Mouse (Mus musculus): Measurements from ENCODE around the gene Smarca2. TPM values are rescaled to one million over a fixed set of nuclear protein-coding genes. Genes with fewer than 3 reads are reported as not detected.

The Smarca2 gene
- total and polyA plus RNA-seq, 2 experiments from 2014 or later = 135 to 192 TPM

GRCm38 (mm10) chr19:26756399-26756798 lies 151.5 kb downstream of the Smarca2 start:
- H3K9ac ChIP-seq = no peak overlapping the region
- H3K9me3 ChIP-seq (ENCODE audit: low read length) = no peaks in the 10 kb centered on the region
- H3K36me3 ChIP-seq (ENCODE audit: insufficient read depth) = peaks cover 27% of the 10 kb centered on the region; the same call in 1 of the 2 replicates
- H3K27ac ChIP-seq (ENCODE audit: low read depth, low read length) = no peak overlapping the region
- H3K4me3 ChIP-seq (ENCODE audit: low read depth, low read length) = no peak overlapping the region
- H3K27me3 ChIP-seq (ENCODE audit: insufficient read depth, low read length) = no peaks in the 10 kb centered on the region
- peaks cover 15% of the 10 kb centered on the region for H3K4me1 ChIP-seq (ENCODE audit: insufficient read depth)
- TF ChIP-seq CTCF (IDR thresholded peaks at IDR 0.05; ENCODE audit: low read depth) = no peak
- 87% methylated on average over 8 of the region's 8 CpGs for WGBS
- ATAC-seq (no peak), DNase-seq (no peak)
- H3K4me2 ChIP-seq (ENCODE audit: low read depth) = no peak overlapping the region

GRCm38 (mm10) chr19:26758156-26758555 lies 153.3 kb downstream of the Smarca2 start:
- DNase-seq (no peak), ATAC-seq (no peak)
- H3K9ac ChIP-seq = no peak overlapping the region

GRCm38 (mm10) chr19:26758620-26759019 lies 153.8 kb downstream of the Smarca2 start:
- Histone ChIP-seq H3K27me3 (ENCODE audit: insufficient read depth, low read length) (no peaks in the 10 kb centered on the region), H3K27ac (ENCODE audit: low read depth, low read length) (0 out of 2 replicates have a peak overlapping the region, but pooled peaks have one; percentile 21), H3K4me2 (ENCODE audit: low read depth) (no peak overlapping the region), H3K36me3 (ENCODE audit: insufficient read depth) (peaks cover 27% of the 10 kb centered on the region; the same call in 1 of the 2 replicates), H3K9me3 (ENCODE audit: low read length) (no peaks in the 10 kb centered on the region), H3K4me1 (ENCODE audit: insufficient read depth) (peaks cover 11% of the 10 kb centered on the region; the same call in 1 of the 2 replicates), H3K4me3 (ENCODE audit: low read depth, low read length) (no peak overlapping the region), H3K9ac (no peak overlapping the region)
- no peak for TF ChIP-seq CTCF (IDR thresholded peaks at IDR 0.05; ENCODE audit: low read depth)
- ATAC-seq (no peak), DNase-seq (no peak)
- 81% methylated on average over 7 of the region's 7 CpGs for WGBS

More at GRCm38 (mm10) chr19:26758156-26758555, 153.3 kb downstream of the Smarca2 start:
- Histone ChIP-seq H3K9me3 (ENCODE audit: low read length) (no peaks in the 10 kb centered on the region), H3K27ac (ENCODE audit: low read depth, low read length) (no peak overlapping the region), H3K4me3 (ENCODE audit: low read depth, low read length) (no peak overlapping the region), H3K36me3 (ENCODE audit: insufficient read depth) (peaks cover 27% of the 10 kb centered on the region; the same call in 1 of the 2 replicates), H3K4me2 (ENCODE audit: low read depth) (no peak overlapping the region), H3K27me3 (ENCODE audit: insufficient read depth, low read length) (no peaks in the 10 kb centered on the region), H3K4me1 (ENCODE audit: insufficient read depth) (peaks cover 15% of the 10 kb centered on the region)
- TF ChIP-seq CTCF (IDR thresholded peaks at IDR 0.05; ENCODE audit: low read depth) = no peak
- 71% methylated on average over 8 of the region's 8 CpGs for WGBS

- H3K4me2 ChIP-seq (ENCODE audit: low read depth) = no peak overlapping the region
- ATAC-seq (no peak), DNase-seq (no peak)
- peaks cover 9% of the 10 kb centered on the region; the same call in 1 of the 2 replicates for H3K4me1 ChIP-seq (ENCODE audit: insufficient read depth)
- no peak for TF ChIP-seq CTCF (IDR thresholded peaks at IDR 0.05; ENCODE audit: low read depth)
- peaks cover 27% of the 10 kb centered on the region; the same call in 1 of the 2 replicates for H3K36me3 ChIP-seq (ENCODE audit: insufficient read depth)
- no peak overlapping the region for H3K4me3 ChIP-seq (ENCODE audit: low read depth, low read length)
- no peak overlapping the region for H3K9ac ChIP-seq
- WGBS = 74% methylated on average over 13 of the region's 13 CpGs
- H3K27ac ChIP-seq (ENCODE audit: low read depth, low read length) = no peak overlapping the region
- no peaks in the 10 kb centered on the region for H3K9me3 ChIP-seq (ENCODE audit: low read length)
- no peaks in the 10 kb centered on the region for H3K27me3 ChIP-seq (ENCODE audit: insufficient read depth, low read length)
These were observed 154.4 kb downstream of the Smarca2 start for GRCm38 (mm10) chr19:26759295-26759694.

GRCm38 (mm10) chr19:26761257-26761656 lies 156.4 kb downstream of the Smarca2 start:
- peak; percentile 1; the same call in 1 of the 2 replicates for ATAC-seq
- Histone ChIP-seq H3K4me3 (ENCODE audit: low read depth, low read length) (no peak overlapping the region), H3K9ac (no peak overlapping the region), H3K27me3 (ENCODE audit: insufficient read depth, low read length) (no peaks in the 10 kb centered on the region), H3K9me3 (ENCODE audit: low read length) (no peaks in the 10 kb centered on the region), H3K4me1 (ENCODE audit: insufficient read depth) (0 out of 2 replicates have a peak, but pooled peaks cover 5% of the 10 kb centered on the region), H3K4me2 (ENCODE audit: low read depth) (no peak overlapping the region), H3K27ac (ENCODE audit: low read depth, low read length) (no peak overlapping the region), H3K36me3 (ENCODE audit: insufficient read depth) (peaks cover 26% of the 10 kb centered on the region; the same call in 1 of the 2 replicates)
- DNase-seq = no peak
- TF ChIP-seq CTCF (IDR thresholded peaks at IDR 0.05; ENCODE audit: low read depth) = no peak

- no peak for ATAC-seq
- H3K36me3 ChIP-seq (ENCODE audit: insufficient read depth) = peaks cover 6% of the 10 kb centered on the region; the same call in 1 of the 2 replicates
- no peak for TF ChIP-seq CTCF (IDR thresholded peaks at IDR 0.05; ENCODE audit: low read depth)
- H3K27ac ChIP-seq (ENCODE audit: low read depth, low read length) = no peak overlapping the region
- no peak overlapping the region for H3K4me3 ChIP-seq (ENCODE audit: low read depth, low read length)
- H3K9ac ChIP-seq = no peak overlapping the region
- H3K27me3 ChIP-seq (ENCODE audit: insufficient read depth, low read length) = no peaks in the 10 kb centered on the region
- WGBS = 93% methylated on average over 7 of the region's 7 CpGs
- H3K9me3 ChIP-seq (ENCODE audit: low read length) = no peaks in the 10 kb centered on the region
- peaks cover 7% of the 10 kb centered on the region for H3K4me1 ChIP-seq (ENCODE audit: insufficient read depth)
- no peak for DNase-seq
- H3K4me2 ChIP-seq (ENCODE audit: low read depth) = no peak overlapping the region
These were observed 160.6 kb downstream of the Smarca2 start for GRCm38 (mm10) chr19:26765483-26765882.

GRCm38 (mm10) chr19:26767454-26767853 lies 162.6 kb downstream of the Smarca2 start:
- 87% methylated on average over 13 of the region's 13 CpGs for WGBS
- no peak for TF ChIP-seq CTCF (IDR thresholded peaks at IDR 0.05; ENCODE audit: low read depth)
- no peaks in the 10 kb centered on the region for H3K27me3 ChIP-seq (ENCODE audit: insufficient read depth, low read length)

More at GRCm38 (mm10) chr19:26767454-26767853, 162.6 kb downstream of the Smarca2 start:
- Histone ChIP-seq H3K4me2 (ENCODE audit: low read depth) (no peak overlapping the region), H3K9ac (no peak overlapping the region), H3K27ac (ENCODE audit: low read depth, low read length) (no peak overlapping the region), H3K9me3 (ENCODE audit: low read length) (no peaks in the 10 kb centered on the region), H3K4me3 (ENCODE audit: low read depth, low read length) (no peak overlapping the region), H3K36me3 (ENCODE audit: insufficient read depth) (peaks cover 6% of the 10 kb centered on the region; the same call in 1 of the 2 replicates), H3K4me1 (ENCODE audit: insufficient read depth) (peaks cover 14% of the 10 kb centered on the region)
- DNase-seq (no peak), ATAC-seq (no peak)

Data from forebrain, postnatal 0 days (tissue).